Mouse (Mus musculus) megakaryocyte, embryonic 14.5 days (primary cell): ENCODE results near the gene Gbp5.

Experiments used
- FLI1 ChIP-seq: IDR thresholded peaks from 2 replicates; pipeline ENCODE4 v1.6.1; 2012; ENCODE audit warnings: low read length, inconsistent platforms, mixed read lengths
- GATA1 ChIP-seq: IDR thresholded peaks from 3 replicates; pipeline ENCODE4 v1.6.1; 2012; ENCODE audit warnings: mixed read lengths, low read length, inconsistent platforms, borderline replicate concordance

DNA sequence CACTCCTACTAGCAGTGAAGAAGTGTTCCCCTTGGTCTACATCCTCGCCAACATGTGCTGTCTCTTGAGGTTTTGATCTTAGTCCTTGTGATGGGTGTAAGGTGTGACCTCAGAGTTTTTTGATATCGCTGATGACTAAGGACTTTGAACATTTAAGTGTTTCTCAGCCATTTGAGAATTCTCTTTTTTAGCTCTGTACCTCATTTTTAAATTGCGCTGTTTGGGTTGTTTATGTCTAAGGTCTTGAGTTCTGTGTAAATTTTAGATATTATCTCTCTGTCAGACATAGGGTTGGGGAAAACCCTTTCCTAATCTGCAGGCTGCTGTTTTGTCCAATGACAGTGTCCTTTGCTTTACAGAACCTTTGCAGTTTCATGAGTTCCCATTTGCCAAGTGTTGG, 39.4 kb downstream of the Gbp5 start:
- TF ChIP-seq GATA1: no peak
- no peak for TF ChIP-seq FLI1
